Mouse (Mus musculus): ENCODE results near the gene Ccdc62.

Ccdc62 gene

GRCm38 (mm10) chr5:123930508-123930989 is at the start of gene Ccdc62:
Gene Ccdc62, plus strand, starts transcription at chr5:123930679.
- peak; percentile 83 to 84 for DNase-seq (ENCODE audit: low read depth in 2 of 2, low spot score in 2 of 2)

GRCm38 (mm10) chr5:123880778-123881177 is 49.7 kb upstream of the Ccdc62 start:
- no peak for DNase-seq (ENCODE audit: low read depth in 2 of 2, low spot score in 2 of 2)

GRCm38 (mm10) chr5:123883891-123884290 is 46.6 kb upstream of the Ccdc62 start:
- DNase-seq (ENCODE audit: low read depth in 2 of 2, low spot score in 2 of 2) = no peak

- DNase-seq (ENCODE audit: low read depth in 2 of 2, low spot score in 2 of 2) = no peak
These were observed 46.1 kb upstream of the Ccdc62 start for GRCm38 (mm10) chr5:123884332-123884731.

GRCm38 (mm10) chr5:123886365-123886764 is 44.1 kb upstream of the Ccdc62 start:
- DNase-seq (ENCODE audit: low read depth in 2 of 2, low spot score in 2 of 2) = no peak

- DNase-seq (ENCODE audit: low read depth in 2 of 2, low spot score in 2 of 2) = no peak
These were observed 40.2 kb upstream of the Ccdc62 start for GRCm38 (mm10) chr5:123890312-123890711.

- no peak for DNase-seq (ENCODE audit: low read depth in 2 of 2, low spot score in 2 of 2)
These were observed 39.5 kb upstream of the Ccdc62 start for GRCm38 (mm10) chr5:123890987-123891386.

GRCm38 (mm10) chr5:123891669-123892068 is 38.8 kb upstream of the Ccdc62 start:
- DNase-seq (ENCODE audit: low read depth in 2 of 2, low spot score in 2 of 2) = peak in 1 of 2 experiments; percentile 40

- DNase-seq (ENCODE audit: low read depth in 2 of 2, low spot score in 2 of 2) = no peak
These were observed 37.0 kb upstream of the Ccdc62 start for GRCm38 (mm10) chr5:123893520-123893919.

GRCm38 (mm10) chr5:123896395-123896794 is 34.1 kb upstream of the Ccdc62 start:
- no peak for DNase-seq (ENCODE audit: low read depth in 2 of 2, low spot score in 2 of 2)

- no peak for DNase-seq (ENCODE audit: low read depth in 2 of 2, low spot score in 2 of 2)
These were observed 33.1 kb upstream of the Ccdc62 start for GRCm38 (mm10) chr5:123897352-123897751.

- no peak for DNase-seq (ENCODE audit: low read depth in 2 of 2, low spot score in 2 of 2)
These were observed 26.3 kb upstream of the Ccdc62 start for GRCm38 (mm10) chr5:123904059-123904672.

GRCm38 (mm10) chr5:123906146-123906975 is 24.1 kb upstream of the Ccdc62 start:
- DNase-seq (ENCODE audit: low read depth in 2 of 2, low spot score in 2 of 2) = no peak

- DNase-seq (ENCODE audit: low read depth in 2 of 2, low spot score in 2 of 2) = peak; percentile 99 to 100
These were observed 23.4 kb upstream of the Ccdc62 start, which contains the start of gene Denr for GRCm38 (mm10) chr5:123906976-123907630. Gene Denr, plus strand, starts transcription at chr5:123907175.

GRCm38 (mm10) chr5:123907631-123907977 is 22.9 kb upstream of the Ccdc62 start:
- DNase-seq (ENCODE audit: low read depth in 2 of 2, low spot score in 2 of 2) = no peak

GRCm38 (mm10) chr5:123914852-123915251 is 15.6 kb upstream of the Ccdc62 start:
- peak; percentile 34 to 63 for DNase-seq (ENCODE audit: low read depth in 2 of 2, low spot score in 2 of 2)

- no peak for DNase-seq (ENCODE audit: low read depth in 2 of 2, low spot score in 2 of 2)
These were observed 8.4 kb upstream of the Ccdc62 start for GRCm38 (mm10) chr5:123922112-123922511.

GRCm38 (mm10) chr5:123927118-123927517 is 3.4 kb upstream of the Ccdc62 start, which contains the start of gene Gm43518:
Gene Gm43518, plus strand, starts transcription at chr5:123927418.
- no peak for DNase-seq (ENCODE audit: low read depth in 2 of 2, low spot score in 2 of 2)

- DNase-seq (ENCODE audit: low read depth in 2 of 2, low spot score in 2 of 2) = no peak
These were observed 652 bp downstream of the Ccdc62 start for GRCm38 (mm10) chr5:123931131-123931530.

GRCm38 (mm10) chr5:123932927-123933326 is 2.4 kb downstream of the Ccdc62 start:
- DNase-seq (ENCODE audit: low read depth in 2 of 2, low spot score in 2 of 2) = no peak

GRCm38 (mm10) chr5:123933556-123933955 is 3.1 kb downstream of the Ccdc62 start:
- no peak for DNase-seq (ENCODE audit: low read depth in 2 of 2, low spot score in 2 of 2)
